Mouse (Mus musculus) liver, embryonic 13.5 days (tissue): ENCODE data around the gene Zfp750. TPM values are rescaled to one million over a fixed set of nuclear protein-coding genes. Genes with fewer than 3 reads are reported as not detected.

Source experiments
- ATAC-seq: fragments of 200-750 bp; cut with Nextera tagmentation; 2 replicates; pipeline ENCODE4 v1.8.0; 2017; ENCODE audit warnings: low read depth, mild to moderate bottlenecking, moderate number of reproducible peaks, moderate library complexity
- DNase-seq: peaks from one replicate; pipeline ENCODE4 v3.0.0; 2022
- H3K27ac ChIP-seq: fragments of 300-500 bp; sonication (generic); 2 replicates; pipeline ENCODE4 v1.5.1; 2015; ENCODE audit warnings: moderate library complexity, mild to moderate bottlenecking, inconsistent platforms
- H3K27me3 ChIP-seq: fragments of 300-500 bp; sonication (generic); 2 replicates; pipeline ENCODE4 v1.6.1; 2015; ENCODE audit warnings: mild to moderate bottlenecking, inconsistent platforms
- H3K36me3 ChIP-seq: fragments of 300-500 bp; sonication (generic); 2 replicates; pipeline ENCODE4 v1.6.1; 2015; ENCODE audit warnings: mild to moderate bottlenecking, inconsistent platforms
- H3K4me1 ChIP-seq: fragments of 300-500 bp; sonication (generic); replicated peaks from 2 replicates; pipeline ENCODE4 v1.6.1; 2015; ENCODE audit warnings: inconsistent platforms
- H3K4me2 ChIP-seq: fragments of 300-500 bp; sonication (generic); 2 replicates; pipeline ENCODE4 v1.6.1; 2015; ENCODE audit warnings: inconsistent platforms, mild to moderate bottlenecking, moderate library complexity
- H3K4me3 ChIP-seq: fragments of 300-500 bp; sonication (generic); replicated peaks from 2 replicates; pipeline ENCODE4 v1.5.1; 2015; ENCODE audit warnings: mild to moderate bottlenecking, inconsistent platforms
- H3K9ac ChIP-seq: fragments of 300-500 bp; sonication (generic); 2 replicates; pipeline ENCODE4 v1.6.1; 2015; ENCODE audit warnings: mild to moderate bottlenecking, inconsistent platforms
- H3K9me3 ChIP-seq: fragments of 300-500 bp; sonication (generic); replicated peaks from 2 replicates; pipeline ENCODE4 v1.6.1; 2016; ENCODE audit warnings: inconsistent platforms
- WGBS: fragments of 180-500 bp; shearing (Covaris S2); methylation state at CpG from one replicate; pipeline ENCODE4 v1.1.7; 2015; ENCODE audit not compliant: insufficient replicate concordance; 5-methylcytosine and 5-hydroxymethylcytosine counted together
- polyA plus RNA-seq: library from polyadenylated mRNA; unstranded; fragments of >200 nt; fragmentation: Nextera tagmentation; extraction: Ambion mirVana; gene quantifications from 2 replicates; pipeline ENCODE4 v1.2.1, GENCODE M21; 2015

The Zfp750 gene
- polyA plus RNA-seq, 1 experiment from 2014 or later: 0.22 TPM

- Histone ChIP-seq H3K36me3 (peaks cover 8% of the 10 kb centered on the region), H3K9ac (no peak overlapping the region), H3K4me3 (no peak overlapping the region), H3K9me3 (no peaks in the 10 kb centered on the region), H3K27me3 (no peaks in the 10 kb centered on the region), H3K4me1 (peaks cover 5% of the 10 kb centered on the region), H3K4me2 (no peak overlapping the region), H3K27ac (0 out of 2 replicates have a peak overlapping the region, but pooled peaks have one; percentile 0)
- DNase-seq: no peak
- 46% methylated on average over 3 of the region's 3 CpGs for WGBS
- ATAC-seq: no peak; the same call in 1 of the 2 replicates
Observed at GRCm38 (mm10) chr11:121536528-121536927, 17.4 kb upstream of the Zfp750 start.

DNA sequence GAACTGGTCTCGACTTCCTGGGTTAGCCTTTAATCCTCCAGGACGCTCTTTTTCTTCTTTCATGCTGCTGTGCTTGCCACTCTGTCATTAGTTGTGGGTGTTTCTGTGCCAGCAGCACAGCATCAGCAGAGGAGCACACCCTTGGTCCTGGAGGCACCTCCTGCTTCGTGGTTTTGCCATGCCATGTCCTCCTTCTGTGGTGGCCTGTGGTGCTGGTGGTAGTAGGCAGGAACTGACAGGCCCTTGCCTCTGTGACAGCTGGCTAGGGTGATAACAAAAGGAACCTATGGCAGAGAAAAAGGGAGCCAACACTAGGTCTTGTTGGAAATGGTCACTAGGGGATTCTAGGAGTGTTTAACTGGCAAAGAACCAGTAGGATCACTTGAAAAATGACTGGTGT lies 10.6 kb upstream of the Zfp750 start:
- Histone ChIP-seq H3K27ac (peak overlapping the region; percentile 29), H3K4me1 (peaks cover 12% of the 10 kb centered on the region), H3K9me3 (no peaks in the 10 kb centered on the region), H3K9ac (peak overlapping the region; percentile 3; the same call in 1 of the 2 replicates), H3K4me3 (no peak overlapping the region), H3K36me3 (no peaks in the 10 kb centered on the region), H3K4me2 (no peak overlapping the region), H3K27me3 (no peaks in the 10 kb centered on the region)
- no peak for DNase-seq
- no peak for ATAC-seq
- 57% methylated on average over 3 of the region's 3 CpGs for WGBS

GRCm38 (mm10) chr11:121524191-121524590 lies 5.1 kb upstream of the Zfp750 start:
- no peak for ATAC-seq
- H3K4me3 ChIP-seq: no peak overlapping the region
- H3K4me2 ChIP-seq: no peak overlapping the region
- 0 out of 2 replicates have a peak, but pooled peaks cover 3% of the 10 kb centered on the region for H3K36me3 ChIP-seq
- peaks cover 18% of the 10 kb centered on the region for H3K4me1 ChIP-seq
- 86% methylated on average over 7 of the region's 7 CpGs for WGBS
- no peak overlapping the region for H3K27ac ChIP-seq
- no peak overlapping the region for H3K9ac ChIP-seq
- no peaks in the 10 kb centered on the region for H3K9me3 ChIP-seq
- H3K27me3 ChIP-seq: no peaks in the 10 kb centered on the region
- no peak for DNase-seq

GRCm38 (mm10) chr11:121522156-121522762 lies 3.1 kb upstream of the Zfp750 start:
- DNase-seq (no peak), ATAC-seq (peak; percentile 34)
- Histone ChIP-seq H3K27ac (no peak overlapping the region), H3K4me2 (no peak overlapping the region), H3K27me3 (no peaks in the 10 kb centered on the region), H3K36me3 (0 out of 2 replicates have a peak, but pooled peaks cover 3% of the 10 kb centered on the region), H3K4me1 (peaks cover 32% of the 10 kb centered on the region), H3K9me3 (no peaks in the 10 kb centered on the region), H3K4me3 (no peak overlapping the region), H3K9ac (no peak overlapping the region)
- WGBS: 71% methylated on average over 4 of the region's 4 CpGs

DNA sequence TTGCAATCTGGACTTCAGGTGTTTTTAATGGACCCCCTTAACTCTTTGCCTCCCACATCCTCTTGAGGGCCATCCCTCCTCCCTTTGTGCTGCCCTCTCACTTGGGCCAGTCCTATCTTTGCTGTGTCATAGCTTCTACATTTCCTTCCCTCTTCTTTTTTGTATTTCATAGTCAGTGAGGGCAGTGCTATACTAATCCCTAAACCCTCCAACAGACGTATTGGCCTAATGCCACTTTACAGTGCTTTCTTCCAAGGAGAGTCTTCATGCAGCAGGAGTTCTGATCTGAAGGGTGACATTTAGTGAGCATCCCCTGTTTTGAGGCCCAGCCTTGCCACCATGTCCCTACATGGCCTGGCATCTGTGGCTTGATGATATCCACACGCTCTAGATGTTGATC lies 1.6 kb upstream of the Zfp750 start:
- no peak overlapping the region for H3K9ac ChIP-seq
- H3K27ac ChIP-seq: peak overlapping the region; percentile 14
- H3K4me1 ChIP-seq: peaks cover 34% of the 10 kb centered on the region
- ATAC-seq (no peak), DNase-seq (no peak)
- H3K27me3 ChIP-seq: no peaks in the 10 kb centered on the region
- H3K36me3 ChIP-seq: 0 out of 2 replicates have a peak, but pooled peaks cover 3% of the 10 kb centered on the region
- no peak overlapping the region for H3K4me2 ChIP-seq
- H3K4me3 ChIP-seq: no peak overlapping the region
- 58% methylated on average over 2 of the region's 2 CpGs for WGBS
- no peaks in the 10 kb centered on the region for H3K9me3 ChIP-seq

DNA sequence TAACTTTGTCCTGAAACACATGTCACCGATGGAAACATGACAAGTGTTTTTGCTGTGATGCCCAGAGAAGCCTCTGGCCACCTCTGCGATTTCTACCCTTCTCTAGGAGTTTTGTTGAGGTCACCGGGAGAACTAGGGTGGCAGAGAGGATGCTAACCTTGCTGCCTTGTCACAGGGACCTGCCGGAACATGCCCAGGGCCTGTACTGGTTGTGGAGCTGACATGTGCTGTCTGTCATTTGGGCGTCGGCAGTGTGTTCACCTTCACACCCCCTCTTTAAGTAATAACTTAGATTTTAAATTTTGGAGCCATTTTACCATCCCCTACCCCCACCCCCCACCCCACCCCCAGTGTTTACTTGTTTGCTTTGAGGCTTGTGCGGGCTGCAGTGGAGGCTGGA lies 570 bp upstream of the Zfp750 start:
- Histone ChIP-seq H3K36me3 (0 out of 2 replicates have a peak, but pooled peaks cover 3% of the 10 kb centered on the region), H3K4me3 (no peak overlapping the region), H3K27ac (no peak overlapping the region), H3K4me1 (peaks cover 34% of the 10 kb centered on the region), H3K27me3 (no peaks in the 10 kb centered on the region), H3K9me3 (no peaks in the 10 kb centered on the region), H3K9ac (no peak overlapping the region), H3K4me2 (no peak overlapping the region)
- DNase-seq: no peak
- no peak for ATAC-seq
- 78% methylated on average over 7 of the region's 7 CpGs for WGBS

GRCm38 (mm10) chr11:121517687-121518465 lies 1.3 kb downstream of the Zfp750 start:
- Histone ChIP-seq H3K4me2 (no peak overlapping the region), H3K4me1 (peaks cover 34% of the 10 kb centered on the region), H3K4me3 (no peak overlapping the region), H3K9me3 (no peaks in the 10 kb centered on the region), H3K27ac (0 out of 2 replicates have a peak overlapping the region, but pooled peaks have one; percentile 14), H3K36me3 (peaks cover 12% of the 10 kb centered on the region), H3K9ac (no peak overlapping the region), H3K27me3 (no peaks in the 10 kb centered on the region)
- WGBS: 80% methylated on average over 17 of the region's 17 CpGs
- ATAC-seq (no peak), DNase-seq (no peak)

GRCm38 (mm10) chr11:121516906-121517305 lies 2.2 kb downstream of the Zfp750 start:
- no peak overlapping the region for H3K4me2 ChIP-seq
- peaks cover 13% of the 10 kb centered on the region for H3K36me3 ChIP-seq
- no peak overlapping the region for H3K9ac ChIP-seq
- no peak for ATAC-seq
- no peak overlapping the region for H3K27ac ChIP-seq
- H3K27me3 ChIP-seq: no peaks in the 10 kb centered on the region
- H3K4me3 ChIP-seq: no peak overlapping the region
- whole genome bisulfite sequencing: 85% methylated on average over 3 of the region's 3 CpGs
- H3K9me3 ChIP-seq: no peaks in the 10 kb centered on the region
- DNase-seq: no peak
- peaks cover 34% of the 10 kb centered on the region for H3K4me1 ChIP-seq

GRCm38 (mm10) chr11:121515996-121516395 lies 3.1 kb downstream of the Zfp750 start:
- Histone ChIP-seq H3K4me2 (no peak overlapping the region), H3K27ac (no peak overlapping the region), H3K9ac (no peak overlapping the region), H3K9me3 (no peaks in the 10 kb centered on the region), H3K4me1 (peaks cover 34% of the 10 kb centered on the region), H3K36me3 (peaks cover 13% of the 10 kb centered on the region), H3K4me3 (no peak overlapping the region), H3K27me3 (no peaks in the 10 kb centered on the region)
- no peak for DNase-seq
- 88% methylated on average over 9 of the region's 9 CpGs for WGBS
- no peak for ATAC-seq

GRCm38 (mm10) chr11:121512896-121513572 lies 6.1 kb downstream of the Zfp750 start:
- 86% methylated on average over 8 of the region's 8 CpGs for WGBS
- H3K9ac ChIP-seq: no peak overlapping the region
- H3K4me2 ChIP-seq: no peak overlapping the region
- peaks cover 20% of the 10 kb centered on the region for H3K36me3 ChIP-seq
- no peaks in the 10 kb centered on the region for H3K9me3 ChIP-seq
- no peak overlapping the region for H3K27ac ChIP-seq
- DNase-seq (no peak), ATAC-seq (no peak)
- H3K4me1 ChIP-seq: peaks cover 15% of the 10 kb centered on the region; the same call in 1 of the 2 replicates
- no peaks in the 10 kb centered on the region for H3K27me3 ChIP-seq
- no peak overlapping the region for H3K4me3 ChIP-seq

DNA sequence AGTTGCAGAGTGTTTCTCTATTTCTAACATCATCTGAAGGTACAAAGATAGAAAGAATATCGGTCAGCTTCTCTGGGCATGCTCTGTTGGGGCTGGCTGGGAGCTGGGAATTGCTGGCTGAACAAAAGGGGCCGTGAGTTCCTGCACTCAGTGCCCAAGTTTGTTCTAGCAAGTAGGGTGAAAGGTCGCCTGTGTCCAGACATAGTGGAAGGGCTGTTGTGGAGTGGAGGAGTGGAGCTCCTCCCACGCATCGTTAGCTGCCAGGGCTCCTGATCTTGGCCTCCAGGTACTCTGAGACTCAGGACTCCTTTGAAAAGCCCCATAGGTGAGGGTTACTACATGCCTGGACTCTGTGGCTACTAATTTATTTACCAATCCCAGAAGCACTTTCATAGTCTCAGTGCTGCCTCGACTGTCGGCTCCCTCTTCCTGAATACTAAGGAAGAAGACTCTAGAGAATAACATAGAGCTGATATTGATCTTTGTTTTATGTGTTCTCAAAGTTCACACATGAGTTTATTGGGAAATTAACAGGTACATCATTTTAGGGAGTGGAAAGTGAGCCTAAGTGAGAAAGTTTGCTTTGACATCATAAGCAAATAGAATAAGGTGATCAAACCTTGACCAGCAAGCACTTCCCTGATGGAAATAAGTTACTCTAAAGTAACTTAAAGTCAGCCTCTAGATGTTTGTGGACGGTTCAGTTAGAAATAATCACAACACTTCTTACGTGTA lies 8.5 kb downstream of the Zfp750 start:
- 75% methylated on average over 9 of the region's 9 CpGs for WGBS
- DNase-seq (no peak), ATAC-seq (no peak)
- Histone ChIP-seq H3K27ac (peak overlapping the region; percentile 36; the same call in 1 of the 2 replicates), H3K9me3 (no peaks in the 10 kb centered on the region), H3K4me2 (no peak overlapping the region), H3K27me3 (no peaks in the 10 kb centered on the region), H3K9ac (no peak overlapping the region), H3K36me3 (peaks cover 30% of the 10 kb centered on the region), H3K4me3 (no peak overlapping the region), H3K4me1 (0 out of 2 replicates have a peak, but pooled peaks cover 6% of the 10 kb centered on the region)
